Mouse (Mus musculus): ENCODE data around the gene Efcab9.
"Not testable (repeated sequence)": the region's sequence is repeated elsewhere in the genome, so short reads cannot be mapped to it uniquely, and the experiment has no call there.

The Efcab9 gene

DNA sequence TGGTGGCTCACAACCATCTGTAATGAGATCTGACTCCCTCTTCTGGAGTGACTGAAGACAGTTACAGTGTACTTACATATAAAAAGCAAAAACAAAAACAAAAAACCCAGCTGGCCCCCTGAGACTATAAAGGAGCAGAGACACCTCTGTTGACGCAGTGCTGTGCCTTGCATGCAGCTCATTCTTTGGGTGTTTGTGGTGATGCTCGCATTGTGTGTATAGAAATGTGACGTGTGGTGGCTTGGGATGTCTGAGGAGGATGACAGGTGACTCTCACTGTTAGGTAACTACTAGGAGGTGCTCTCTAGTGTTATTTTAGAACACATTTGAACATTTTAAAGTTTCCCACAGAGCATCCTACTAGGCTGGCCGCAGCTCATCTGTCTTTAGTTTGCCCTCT lies 3.8 kb upstream of the Efcab9 start:
- DNase-seq = no peak

- DNase-seq = no peak
Observed at GRCm38 (mm10) chr11:32534453-32535075, 2.7 kb upstream of the Efcab9 start.

- DNase-seq = peak; percentile 57 to 65
Observed at GRCm38 (mm10) chr11:32533482-32534261, 1.8 kb upstream of the Efcab9 start.

GRCm38 (mm10) chr11:32532765-32533481 lies 1.0 kb upstream of the Efcab9 start, which contains the start of gene Stk10:
Gene Stk10 (plus strand): TSS chr11:32533305.
- peak; percentile 91 to 94 for DNase-seq

GRCm38 (mm10) chr11:32530151-32530550 lies 1.7 kb downstream of the Efcab9 start:
- DNase-seq = peak in 1 of 2 experiments; percentile 21

DNA sequence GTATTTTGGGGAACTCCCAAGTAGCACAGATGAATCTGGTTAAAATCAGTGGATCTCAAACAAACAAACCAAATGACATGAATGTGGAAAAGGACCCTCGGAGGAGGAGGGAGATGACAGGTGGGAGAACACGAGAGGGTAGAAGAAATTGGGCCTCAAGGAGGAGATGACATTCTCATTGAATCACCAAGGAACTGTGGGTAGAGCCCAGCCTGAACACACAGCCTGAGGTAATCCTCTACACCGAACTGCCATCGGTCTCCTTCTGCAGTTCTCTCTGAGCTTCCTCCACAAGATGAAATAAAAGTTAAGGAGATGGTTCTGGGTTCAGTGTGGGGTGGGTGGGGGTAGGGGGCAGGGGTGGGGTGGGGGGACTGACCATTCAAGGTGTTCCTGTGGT lies 4.9 kb downstream of the Efcab9 start:
- no peak for DNase-seq

- no peak for DNase-seq
Observed at GRCm38 (mm10) chr11:32524122-32524920, 7.6 kb downstream of the Efcab9 start.

- peak in 1 of 2 experiments; percentile 41 for DNase-seq
Observed at GRCm38 (mm10) chr11:32521246-32521645, 10.6 kb downstream of the Efcab9 start.

DNA sequence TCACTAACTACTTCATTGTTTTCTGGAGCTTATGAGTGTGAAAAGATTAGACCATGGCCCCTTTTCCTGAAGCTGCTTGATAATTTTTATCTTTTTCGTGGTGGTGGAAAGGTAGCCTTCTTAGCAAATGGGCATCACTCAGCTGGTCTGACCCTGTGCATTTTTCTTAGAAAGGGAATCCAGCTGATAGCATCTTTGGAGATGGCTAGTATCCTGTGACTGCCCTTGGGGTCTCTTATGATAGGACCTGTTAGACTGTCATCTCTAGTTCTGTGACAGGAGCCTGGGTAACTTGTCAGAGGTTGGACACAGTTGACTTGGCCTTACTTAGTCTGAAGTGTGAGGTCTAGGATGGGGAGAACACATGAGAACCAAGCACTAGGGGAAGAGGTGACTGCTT lies 12.5 kb downstream of the Efcab9 start:
- no peak for DNase-seq

DNA sequence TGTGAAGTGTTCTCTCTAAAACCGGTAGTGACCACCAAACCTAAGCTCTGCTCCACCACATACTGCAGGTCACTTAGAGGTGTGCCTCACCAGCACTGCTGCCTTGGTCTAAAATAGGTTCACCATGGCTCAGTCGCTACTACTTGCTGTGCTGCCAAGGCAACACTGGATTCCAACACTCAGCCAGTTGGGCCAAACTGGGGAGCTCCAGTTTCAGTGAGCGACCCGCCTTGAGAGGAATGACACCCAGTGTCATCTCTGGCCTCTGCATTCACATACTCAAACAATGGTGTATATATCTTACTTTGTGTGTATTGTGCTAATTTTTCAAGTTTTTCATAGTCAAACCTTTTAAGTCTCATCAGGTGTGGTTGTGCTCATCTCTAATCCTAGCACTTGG lies 13.1 kb downstream of the Efcab9 start:
- DNase-seq = peak; percentile 43 to 44

GRCm38 (mm10) chr11:32516916-32517712 lies 14.8 kb downstream of the Efcab9 start:
- peak; percentile 82 to 85 for DNase-seq

DNA sequence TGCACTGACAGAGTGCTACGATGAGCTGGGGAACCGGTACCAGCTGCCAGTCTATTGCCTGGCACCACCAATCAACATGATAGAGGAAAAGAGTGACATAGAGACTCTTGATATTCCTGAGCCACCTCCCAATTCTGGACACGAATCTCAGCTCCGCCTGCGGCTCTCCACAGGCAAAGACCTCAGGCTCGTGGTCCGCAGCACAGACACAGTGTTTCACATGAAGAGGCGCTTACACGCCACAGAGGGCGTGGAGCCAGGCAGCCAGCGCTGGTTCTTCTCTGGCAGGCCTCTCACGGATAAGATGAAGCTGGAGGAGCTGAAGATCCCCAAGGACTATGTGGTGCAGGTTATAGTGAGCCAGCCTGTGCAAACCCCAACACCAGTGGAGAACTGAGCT lies 15.8 kb downstream of the Efcab9 start:
- DNase-seq = peak; percentile 64 to 67

GRCm38 (mm10) chr11:32514853-32515252 lies 17.0 kb downstream of the Efcab9 start:
- DNase-seq = not testable (repeated sequence)

DNA sequence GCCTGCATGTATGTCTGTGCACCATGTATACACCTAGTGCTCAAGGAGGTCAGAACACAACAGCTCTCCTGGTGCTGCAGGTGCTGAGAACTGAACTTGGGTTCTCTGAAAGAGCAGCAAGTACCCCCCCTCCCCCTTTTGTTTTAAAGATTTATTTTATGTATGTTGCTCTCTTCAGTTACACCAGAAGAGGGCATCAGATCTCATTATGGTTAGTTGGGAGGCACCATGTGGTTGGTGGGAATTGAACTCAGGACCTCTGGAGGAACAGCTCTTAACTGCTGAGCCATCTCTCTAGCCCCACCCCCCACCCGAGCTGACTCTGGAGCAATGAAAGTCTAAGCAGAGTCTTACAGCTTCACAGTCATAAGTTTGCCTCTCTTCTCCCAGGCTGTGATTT lies 21.0 kb downstream of the Efcab9 start:
- DNase-seq = no peak

DNA sequence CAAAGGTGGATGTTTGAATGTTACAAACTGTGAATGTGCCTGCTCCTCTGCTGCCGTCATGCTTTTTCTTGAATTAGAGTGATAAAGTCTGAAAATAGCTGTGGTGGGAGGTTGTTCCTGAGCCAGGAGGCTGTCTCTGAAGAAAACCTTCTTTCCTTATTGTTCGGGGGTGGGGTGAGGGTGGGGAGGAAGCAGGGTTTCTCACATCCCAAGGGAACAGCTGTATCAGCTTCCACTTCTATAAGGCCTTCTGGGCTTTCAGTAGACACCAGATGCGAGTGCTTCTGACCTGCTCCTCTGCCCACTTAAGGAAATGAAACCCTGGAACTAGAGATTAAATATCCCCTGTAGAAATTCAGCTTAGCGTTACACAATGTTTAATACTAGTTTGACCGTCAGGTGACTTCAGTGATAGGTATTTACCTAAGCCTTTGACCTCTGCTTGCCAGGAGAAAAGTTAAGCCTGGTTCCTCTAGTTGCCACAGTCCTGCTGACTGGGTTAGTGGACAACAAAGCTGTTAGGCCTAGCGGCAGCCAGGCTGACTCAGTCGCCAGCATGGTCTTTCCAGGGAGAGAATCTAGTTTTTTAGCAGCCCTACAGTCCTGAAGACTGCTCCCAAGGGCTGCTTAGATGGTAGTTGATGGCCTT lies 26.7 kb downstream of the Efcab9 start:
- DNase-seq = no peak

- DNase-seq = no peak
Observed at GRCm38 (mm10) chr11:32503711-32504110, 28.2 kb downstream of the Efcab9 start.

DNA sequence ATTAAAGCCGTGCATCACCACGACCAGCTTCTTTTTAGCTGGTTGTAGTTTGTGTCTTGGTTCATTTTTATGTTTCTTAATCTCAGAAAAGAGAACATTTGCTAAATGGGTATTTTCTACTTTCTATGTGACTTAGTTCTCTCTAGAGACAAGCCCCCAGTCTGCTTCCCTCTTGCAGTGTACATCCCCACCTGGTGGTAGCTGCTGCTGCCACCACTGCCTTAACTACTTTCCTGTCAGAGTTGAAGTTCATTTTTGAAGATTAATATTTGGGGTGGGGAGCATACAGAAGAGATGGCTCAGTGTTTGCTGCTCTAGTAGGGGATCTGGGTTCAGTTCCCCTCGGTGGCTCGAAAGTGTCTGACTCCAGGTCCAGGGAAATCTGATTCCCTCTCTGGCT lies 31.9 kb downstream of the Efcab9 start:
- no peak for DNase-seq

DNA sequence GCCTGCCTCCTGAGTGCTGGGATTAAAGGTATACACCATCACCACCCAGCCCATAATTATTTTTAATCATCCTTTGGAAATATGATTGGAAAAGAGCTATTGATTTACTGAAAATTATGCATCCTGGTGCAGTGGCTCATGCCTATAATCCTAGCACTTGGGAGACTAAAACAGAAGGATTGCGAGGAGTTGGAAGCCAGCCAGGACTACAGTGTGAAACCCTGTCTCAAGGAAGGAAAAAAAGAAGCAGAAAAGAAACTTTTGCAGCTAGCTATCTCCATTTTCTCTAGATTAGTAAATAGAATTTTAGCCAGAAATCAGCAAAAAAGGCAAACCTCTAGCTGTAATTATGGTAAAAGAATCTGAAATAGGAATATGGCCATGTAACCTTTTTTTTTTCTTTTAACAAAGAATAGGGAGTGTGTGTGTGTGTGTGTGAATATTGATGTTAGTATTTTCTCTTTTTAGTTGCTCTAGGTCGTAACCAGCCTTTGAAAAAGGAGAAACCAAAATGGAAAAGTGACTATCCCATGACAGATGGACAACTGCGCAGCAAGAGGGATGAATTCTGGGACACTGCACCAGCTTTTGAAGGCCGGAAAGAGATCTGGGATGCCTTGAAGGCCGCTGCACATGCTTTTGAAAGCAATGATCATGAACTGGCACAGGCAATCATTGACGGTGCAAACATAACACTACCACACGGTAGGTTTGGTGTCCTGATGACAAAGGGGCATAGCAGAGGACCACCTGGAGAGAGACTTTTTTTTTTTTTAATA lies 32.9 kb downstream of the Efcab9 start:
- peak; percentile 58 to 84 for DNase-seq

GRCm38 (mm10) chr11:32495283-32495682 lies 36.6 kb downstream of the Efcab9 start:
- DNase-seq = no peak

GRCm38 (mm10) chr11:32493312-32493711 lies 38.6 kb downstream of the Efcab9 start:
- no peak for DNase-seq

DNA sequence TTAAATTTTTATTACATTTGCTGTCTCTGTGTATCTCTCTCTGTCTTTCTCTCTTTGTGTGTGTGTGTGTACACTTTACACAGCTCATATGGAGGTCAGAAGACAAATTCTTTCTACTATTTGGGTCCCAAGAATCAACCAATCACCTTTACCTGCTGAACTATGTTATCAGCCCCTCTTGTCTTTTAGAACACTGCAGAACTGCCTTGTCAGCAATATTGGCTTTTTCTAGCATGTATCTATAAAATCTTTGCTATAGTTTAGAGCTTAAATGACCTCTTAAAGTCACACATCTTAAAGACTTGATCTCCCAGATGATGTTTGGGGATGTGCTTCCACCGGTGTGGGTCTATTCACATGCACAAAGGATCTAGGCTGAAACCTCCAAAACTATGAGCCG lies 40.8 kb downstream of the Efcab9 start:
- no peak for DNase-seq
